Mouse (Mus musculus) spleen, postnatal 14 days (tissue): ENCODE data around the gene Tspan18.

Source experiments
- DNase-seq, 2 experiments: peaks; one replicate each; pipeline ENCODE4 v3.0.0; 2021 to 2022; ENCODE audit warnings: low spot score in 2 of 2

Tspan18 gene

DNA sequence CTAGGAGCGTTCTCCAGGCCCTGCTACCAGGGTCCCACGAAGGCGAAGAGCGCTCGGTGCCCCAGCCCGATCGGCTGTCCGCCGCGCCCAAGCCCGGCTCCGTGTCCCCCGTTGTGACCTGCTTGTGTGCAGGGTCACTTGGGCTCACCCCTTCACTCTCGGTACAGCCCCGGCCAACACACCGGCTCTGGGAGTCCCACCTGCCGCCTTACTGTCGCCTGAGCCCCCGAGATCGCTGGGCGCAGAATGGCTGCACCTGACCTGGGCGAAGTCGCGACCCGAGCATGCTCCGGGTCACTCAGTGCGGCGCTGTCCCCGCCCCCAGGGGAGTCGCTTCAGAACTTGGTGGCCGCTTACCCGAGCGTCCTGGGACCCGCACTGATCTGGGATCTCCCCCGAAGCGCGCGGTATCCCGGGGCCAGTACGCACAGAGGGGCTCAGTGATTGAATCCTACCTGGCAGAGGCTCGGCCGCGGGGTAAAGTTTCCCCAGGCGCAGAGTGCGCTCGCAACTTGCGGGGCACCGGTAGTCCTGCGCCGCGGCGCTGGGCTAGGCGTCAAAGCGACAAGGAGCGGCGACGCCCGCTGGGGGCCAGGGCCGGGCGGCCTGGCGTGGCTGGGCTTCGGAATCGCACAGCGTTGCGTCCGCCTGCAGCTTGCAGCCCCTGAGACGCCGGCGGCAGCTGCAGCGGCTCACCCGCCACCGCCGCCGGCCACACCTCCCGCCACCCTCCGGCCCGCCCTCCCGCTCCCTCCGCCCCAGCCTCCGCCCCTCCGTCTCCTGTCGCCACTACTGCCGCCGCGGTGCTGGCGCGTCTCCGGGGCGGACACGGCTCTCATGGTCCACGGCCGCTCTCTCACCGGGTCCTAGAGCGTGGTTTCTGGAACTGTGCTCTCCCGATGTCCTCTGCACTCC, at the start of gene Tspan18:
Tspan18 (minus strand) TSS at position 689 of the 915 bp plus-strand sequence.
- peak; percentile 27 to 31 for DNase-seq

- DNase-seq, result no peak
Observed at GRCm38 (mm10) chr2:93383831-93384230, 49.5 kb upstream of the Tspan18 start.

GRCm38 (mm10) chr2:93380680-93381089, 46.4 kb upstream of the Tspan18 start:
- DNase-seq, result no peak

GRCm38 (mm10) chr2:93377797-93378196, 43.5 kb upstream of the Tspan18 start:
- no peak for DNase-seq

DNA sequence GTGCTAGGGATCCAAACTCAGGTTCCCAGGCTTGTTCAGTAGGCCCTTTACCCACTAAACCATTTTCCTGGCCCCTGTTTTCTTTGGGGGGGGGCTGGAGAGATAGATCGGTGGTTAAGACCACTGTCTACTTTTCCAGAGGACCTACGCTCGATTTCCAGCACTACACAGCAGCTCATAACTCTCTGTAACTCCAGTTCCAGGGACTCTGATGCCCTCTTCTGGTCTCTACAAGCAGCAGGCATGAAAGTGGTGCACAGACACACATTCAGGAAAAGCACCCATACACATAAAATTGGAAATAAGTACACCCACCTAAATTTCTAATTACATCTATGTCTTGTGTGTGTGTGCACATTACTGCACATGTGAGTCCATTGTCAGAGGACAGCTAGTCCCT, 42.9 kb upstream of the Tspan18 start:
- no peak for DNase-seq

DNA sequence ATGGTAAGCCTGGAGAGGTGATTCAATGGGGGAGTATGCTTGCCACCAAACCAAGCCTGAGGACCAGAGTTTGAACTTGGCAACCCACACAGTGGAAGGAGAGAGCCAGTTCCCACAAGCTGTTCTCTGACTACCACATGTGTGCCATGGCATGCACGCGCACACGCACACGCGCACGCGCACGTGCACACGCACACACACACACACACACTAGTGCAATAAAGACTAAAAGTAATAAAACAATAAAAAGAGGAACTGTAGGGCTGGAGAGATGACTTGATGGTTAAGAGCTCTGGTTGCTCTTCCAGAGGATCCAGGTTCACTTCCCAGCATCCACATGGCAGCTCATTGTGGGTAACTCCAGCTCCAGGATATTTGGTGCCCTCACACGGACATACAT, 38.6 kb upstream of the Tspan18 start:
- no peak for DNase-seq

- no peak for DNase-seq
Observed at GRCm38 (mm10) chr2:93372097-93372571, 37.8 kb upstream of the Tspan18 start.

GRCm38 (mm10) chr2:93368954-93369353, 34.6 kb upstream of the Tspan18 start:
- no peak for DNase-seq

DNA sequence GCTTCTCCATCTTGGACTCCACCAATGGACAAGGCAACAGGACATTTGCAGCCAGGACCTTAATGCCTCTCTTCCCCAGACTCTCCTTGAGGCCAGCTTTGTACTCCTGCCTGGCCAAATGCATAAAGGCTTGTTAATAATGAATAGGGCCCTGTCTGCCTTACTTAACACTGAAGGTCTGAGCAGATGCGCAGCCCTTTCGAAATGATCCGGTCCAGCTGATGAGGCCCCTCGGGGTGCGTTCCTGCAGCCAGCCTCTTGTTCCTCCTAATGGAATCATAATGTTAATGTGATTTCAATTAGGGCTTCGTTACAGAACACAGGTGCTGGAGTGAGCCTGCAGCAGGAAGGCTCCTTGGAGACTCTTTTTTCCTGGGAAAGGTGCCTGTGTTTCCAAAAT, 33.7 kb upstream of the Tspan18 start:
- no peak for DNase-seq

GRCm38 (mm10) chr2:93365411-93365810, 31.1 kb upstream of the Tspan18 start:
- no peak for DNase-seq

DNA sequence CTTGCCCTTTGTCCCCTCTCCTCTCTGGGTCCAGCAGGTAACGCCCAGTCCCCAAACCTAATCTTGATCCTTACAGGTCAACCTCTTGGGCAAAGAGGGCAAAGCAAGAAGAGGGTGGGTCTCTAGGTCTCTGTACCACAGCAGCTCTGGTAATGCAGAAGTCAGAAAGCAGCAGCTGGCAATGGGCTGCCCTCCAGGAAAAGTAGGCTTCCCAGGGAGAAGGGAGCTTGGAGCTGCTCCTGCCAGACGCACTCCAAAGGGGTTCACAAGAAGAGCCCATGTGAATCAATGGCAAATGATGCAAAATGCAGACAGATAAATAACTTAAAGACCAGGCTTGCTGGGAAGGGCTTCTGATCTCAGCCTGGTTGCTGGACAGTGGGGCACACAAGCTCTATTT, 30.6 kb upstream of the Tspan18 start:
- no peak for DNase-seq

DNA sequence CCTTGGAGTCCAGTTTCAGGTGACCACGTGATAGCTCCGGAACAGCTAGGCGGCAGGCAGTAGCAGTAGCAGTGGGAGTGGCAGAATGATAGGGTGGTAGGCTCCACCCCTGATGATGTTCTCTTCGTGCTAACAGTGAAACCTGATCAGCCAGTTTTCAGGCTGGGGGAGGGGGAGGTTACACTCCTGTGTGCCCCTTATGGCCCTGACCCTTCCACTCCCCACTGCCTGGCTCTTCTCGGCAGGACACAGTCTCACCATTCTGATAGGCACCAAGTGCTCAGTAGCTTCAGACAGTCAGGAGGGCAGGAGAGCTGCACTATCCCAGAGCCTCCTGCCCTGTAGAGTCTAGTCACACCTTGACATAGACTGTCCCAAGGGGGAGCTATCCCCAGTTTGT, 27.1 kb upstream of the Tspan18 start:
- no peak for DNase-seq

- DNase-seq, result no peak
Observed at GRCm38 (mm10) chr2:93360310-93360709, 26.0 kb upstream of the Tspan18 start.

DNA sequence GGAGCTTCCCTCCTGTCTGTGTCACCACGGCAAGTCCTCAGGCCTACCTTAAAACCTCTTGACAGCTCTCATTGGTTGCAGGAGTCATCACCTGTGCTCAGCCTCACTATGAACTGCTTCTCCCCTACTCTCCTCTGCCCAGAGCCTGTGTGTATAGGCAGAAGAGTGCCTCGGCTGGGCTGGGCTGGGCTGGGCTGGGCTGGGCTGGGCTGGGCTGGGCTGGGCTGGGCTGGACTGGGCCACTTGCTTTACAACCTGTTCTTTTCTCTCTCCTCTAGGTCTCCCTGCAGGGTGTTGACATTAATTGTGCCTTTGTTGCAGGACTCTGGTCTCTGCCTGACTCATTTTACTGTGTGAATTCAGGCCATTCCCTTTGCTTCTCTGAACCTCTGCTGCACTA, 23.1 kb upstream of the Tspan18 start:
- DNase-seq, result no peak

GRCm38 (mm10) chr2:93355845-93356244, 21.5 kb upstream of the Tspan18 start:
- no peak for DNase-seq

DNA sequence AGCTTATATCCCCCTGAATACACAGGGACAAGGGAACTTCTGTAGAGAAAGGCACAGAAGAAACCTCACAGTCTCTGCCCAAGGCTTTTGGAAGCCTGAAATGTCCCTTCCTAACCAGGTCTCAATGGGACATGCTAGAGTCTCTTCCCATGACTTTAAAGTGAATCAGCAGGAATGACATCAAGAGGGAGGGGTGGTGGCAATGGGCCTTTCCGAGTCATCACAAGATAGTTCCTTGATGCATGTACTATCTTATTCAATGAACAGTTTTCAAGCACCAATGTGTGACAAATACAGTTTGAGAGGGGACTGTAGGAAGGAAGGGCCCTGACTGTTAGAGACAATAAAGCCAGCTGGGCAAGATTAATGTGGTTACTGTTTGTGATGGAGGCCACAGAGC, 20.3 kb upstream of the Tspan18 start:
- no peak for DNase-seq

DNA sequence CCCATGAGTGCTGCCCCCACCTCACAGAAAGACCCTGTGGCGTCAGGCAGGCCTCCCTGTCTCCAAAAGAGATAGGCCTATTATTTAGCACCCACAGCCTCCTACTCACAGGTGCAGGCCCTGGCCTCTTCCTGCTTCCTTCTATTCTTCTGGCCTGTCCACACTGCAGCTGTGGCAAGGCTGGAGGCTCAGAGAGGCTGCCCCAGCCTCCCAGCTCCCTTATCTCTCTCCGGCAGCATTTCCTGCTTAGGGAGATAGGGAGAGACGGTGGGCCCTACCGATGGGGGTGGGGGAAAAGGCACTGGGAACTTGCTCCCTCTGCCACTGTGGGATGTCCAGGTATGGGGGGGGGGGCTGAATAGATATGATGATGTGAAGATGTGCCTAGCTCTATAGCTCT, 19.4 kb upstream of the Tspan18 start:
- DNase-seq, result peak; percentile 31 to 36

GRCm38 (mm10) chr2:93352915-93353685, 18.8 kb upstream of the Tspan18 start:
- DNase-seq, result no peak

GRCm38 (mm10) chr2:93351352-93351751, 17.0 kb upstream of the Tspan18 start:
- no peak for DNase-seq

- DNase-seq, result no peak
Observed at GRCm38 (mm10) chr2:93347018-93347417, 12.7 kb upstream of the Tspan18 start.

GRCm38 (mm10) chr2:93346609-93347008, 12.3 kb upstream of the Tspan18 start:
- no peak for DNase-seq

- DNase-seq, result no peak
Observed at GRCm38 (mm10) chr2:93345663-93346268, 11.5 kb upstream of the Tspan18 start.
